Mouse (Mus musculus) liver, adult 2 months (tissue): Measurements from ENCODE around the gene Hspa1b. TPM values are rescaled to one million over a fixed set of nuclear protein-coding genes. Genes with fewer than 3 reads are reported as not detected.
"Not testable (repeated sequence)": the region's sequence is repeated elsewhere in the genome, so short reads cannot be mapped to it uniquely, and the experiment has no call there.

Source experiments
- DNase-seq: peaks from one replicate; pipeline ENCODE4 v3.0.0-alpha.2; 2011; ENCODE audit warnings: low read depth, low spot score; ENCODE audit errors: extremely low read depth
- H3K27ac ChIP-seq: fragments of 200-500 bp; replicated peaks from 2 replicates; pipeline ENCODE4 v1.5.1; 2012; ENCODE audit warnings: low read depth, mild to moderate bottlenecking, control low read depth, inconsistent platforms, low read length; ENCODE audit not compliant: insufficient read depth
- H3K27me3 ChIP-seq: fragments of 200-500 bp; 2 replicates; pipeline ENCODE4 v1.6.1; 2012; ENCODE audit warnings: mild to moderate bottlenecking, moderate library complexity, low read length, inconsistent platforms; ENCODE audit not compliant: control insufficient read depth, insufficient read depth
- H3K36me3 ChIP-seq: fragments of 200-500 bp; 2 replicates; pipeline ENCODE4 v1.6.1; 2012; ENCODE audit warnings: low read length, inconsistent platforms; ENCODE audit not compliant: control insufficient read depth, insufficient read depth
- H3K4me1 ChIP-seq: fragments of 200-500 bp; 2 replicates; pipeline ENCODE4 v1.6.1; 2011; ENCODE audit warnings: low read length; ENCODE audit not compliant: control insufficient read depth, insufficient read depth
- H3K4me3 ChIP-seq: fragments of 200-500 bp; 2 replicates; pipeline ENCODE4 v1.5.1; 2011; ENCODE audit warnings: low read depth, mild to moderate bottlenecking, control low read depth, low read length, moderate library complexity; ENCODE audit not compliant: insufficient read depth
- H3K79me2 ChIP-seq: fragments of 200-500 bp; 2 replicates; pipeline ENCODE4 v1.6.1; 2012; ENCODE audit warnings: inconsistent platforms, mild to moderate bottlenecking, low read length, moderate library complexity; ENCODE audit not compliant: control insufficient read depth, insufficient read depth
- H3K9ac ChIP-seq: fragments of 200-500 bp; 2 replicates; pipeline ENCODE4 v1.6.1; 2012; ENCODE audit warnings: low read depth, mild to moderate bottlenecking, control low read depth, inconsistent platforms, low read length
- CTCF ChIP-seq: fragments of 200-500 bp; IDR thresholded peaks from 2 replicates; pipeline ENCODE4 v1.5.1; 2011; ENCODE audit warnings: low read depth, low read length, control low read depth
- POLR2A ChIP-seq: fragments of 200-500 bp; IDR thresholded peaks from 2 replicates; pipeline ENCODE4 v1.6.1; 2011; ENCODE audit warnings: low read length, control low read depth; ENCODE audit not compliant: insufficient read depth; ENCODE audit errors: extremely low read depth
- WGBS: fragments of 180-500 bp; shearing (Covaris S2); methylation state at CpG from one replicate; pipeline ENCODE4 v1.1.7; 2018; 5-methylcytosine and 5-hydroxymethylcytosine counted together
- polyA plus RNA-seq: library from polyadenylated mRNA; depleted of rRNA; stranded (reverse); fragments of >200 nt; gene quantifications from 2 replicates; pipeline ENCODE4 v1.2.3, GENCODE M21; 2012
- total RNA-seq: library from RNA; depleted of rRNA; stranded (reverse); fragments of >200 nt; gene quantifications from 2 replicates; pipeline ENCODE4 v1.2.3, GENCODE M21; 2014

Gene Hspa1b
- total and polyA plus RNA-seq, 2 experiments: 3.6 to 10.0 TPM

- WGBS: 76% methylated on average over 15 of the region's 15 CpGs
- no peak for DNase-seq
- H3K27ac ChIP-seq: no peak overlapping the region
- no peak overlapping the region for H3K9ac ChIP-seq
- no peaks in the 10 kb centered on the region for H3K27me3 ChIP-seq
- peaks cover 12% of the 10 kb centered on the region for H3K4me1 ChIP-seq
- no peaks in the 10 kb centered on the region; the same call in 1 of the 2 replicates for H3K79me2 ChIP-seq
- H3K4me3 ChIP-seq: no peak overlapping the region
- TF ChIP-seq CTCF: no peak
- no peak for TF ChIP-seq POLR2A
- H3K36me3 ChIP-seq: no peaks in the 10 kb centered on the region
Measured at GRCm38 (mm10) chr17:34998526-34999430, 39.7 kb upstream of the Hspa1b start.

GRCm38 (mm10) chr17:34997142-34997483 lies 38.1 kb upstream of the Hspa1b start:
- Histone ChIP-seq H3K4me1 (peaks cover 9% of the 10 kb centered on the region), H3K27me3 (no peaks in the 10 kb centered on the region), H3K9ac (no peak overlapping the region), H3K27ac (no peak overlapping the region), H3K36me3 (no peaks in the 10 kb centered on the region), H3K4me3 (no peak overlapping the region), H3K79me2 (no peaks in the 10 kb centered on the region; the same call in 1 of the 2 replicates)
- TF ChIP-seq POLR2A: no peak
- no peak for TF ChIP-seq CTCF
- no peak for DNase-seq
- 91% methylated on average over 5 of the region's 5 CpGs for WGBS

- TF ChIP-seq POLR2A: no peak
- no peak for TF ChIP-seq CTCF
- 91% methylated on average over 13 of the region's 14 CpGs for WGBS
- Histone ChIP-seq H3K4me1 (peaks cover 4% of the 10 kb centered on the region), H3K79me2 (no peaks in the 10 kb centered on the region; the same call in 1 of the 2 replicates), H3K36me3 (no peaks in the 10 kb centered on the region), H3K27ac (no peak overlapping the region), H3K9ac (no peak overlapping the region), H3K4me3 (no peak overlapping the region), H3K27me3 (no peaks in the 10 kb centered on the region)
- DNase-seq: no peak
Measured at GRCm38 (mm10) chr17:34996411-34997141, 37.5 kb upstream of the Hspa1b start.

- not testable (repeated sequence) for H3K4me3 ChIP-seq, H3K4me1 ChIP-seq, H3K27ac ChIP-seq, H3K36me3 ChIP-seq, H3K9ac ChIP-seq, DNase-seq, H3K27me3 ChIP-seq, H3K79me2 ChIP-seq
- WGBS: 94% methylated on average over 4 of the region's 4 CpGs
Measured at GRCm38 (mm10) chr17:34995927-34996326, 36.9 kb upstream of the Hspa1b start.

GRCm38 (mm10) chr17:34995192-34995591 lies 36.2 kb upstream of the Hspa1b start:
- not testable (repeated sequence) for H3K27me3 ChIP-seq, H3K9ac ChIP-seq, H3K4me3 ChIP-seq, H3K79me2 ChIP-seq, H3K4me1 ChIP-seq, H3K36me3 ChIP-seq, DNase-seq, H3K27ac ChIP-seq
- WGBS: 62% methylated on average over 4 of the region's 4 CpGs

- Histone ChIP-seq H3K79me2 (no peaks in the 10 kb centered on the region), H3K27ac (no peak overlapping the region)
- TF ChIP-seq POLR2A: no peak
- TF ChIP-seq CTCF: no peak
Measured at GRCm38 (mm10) chr17:34994751-34995150, 35.7 kb upstream of the Hspa1b start.

More at GRCm38 (mm10) chr17:34994751-34995150, 35.7 kb upstream of the Hspa1b start:
- Histone ChIP-seq H3K4me1 (peaks cover under 1% of the 10 kb centered on the region; the same call in 1 of the 2 replicates), H3K36me3 (no peaks in the 10 kb centered on the region), H3K9ac (no peak overlapping the region), H3K4me3 (no peak overlapping the region), H3K27me3 (no peaks in the 10 kb centered on the region)
- no peak for DNase-seq
